Mouse (Mus musculus): ENCODE measurements at regions not wholly inside any gene's neighbourhood (a gene's known extent, or its start where the extent isn't known, plus 50 kb on each side); places are given as distances from the start of the nearest gene placed in this dataset.

GRCm38 (mm10) chr13:52162676-52163075, 316.2 kb downstream of the Gadd45g start:
- H3K4me3 ChIP-seq (replicated peaks; ENCODE audit: insufficient read depth, low read depth, low read length), result no peak overlapping the region
- 87% methylated on average over 7 of the region's 7 CpGs for WGBS
- H3K4me1 ChIP-seq (ENCODE audit: control insufficient read depth, insufficient read depth, low read length), result no peaks in the 10 kb centered on the region
- H3K27me3 ChIP-seq (ENCODE audit: control insufficient read depth, insufficient read depth, low read length), result no peaks in the 10 kb centered on the region
- no peak overlapping the region for H3K27ac ChIP-seq (ENCODE audit: insufficient read depth, low read length)
- DNase-seq, result no peak
- no peak for TF ChIP-seq CTCF (IDR thresholded peaks at IDR 0.05; ENCODE audit: borderline replicate concordance, insufficient read depth, low read depth, low read length)
- TF ChIP-seq POLR2A (IDR thresholded peaks at IDR 0.05; ENCODE audit: borderline replicate concordance, insufficient read depth, low read length), result no peak

- H3K27ac ChIP-seq (ENCODE audit: insufficient read depth, low read length), result no peak overlapping the region
- H3K4me1 ChIP-seq (ENCODE audit: control insufficient read depth, insufficient read depth, low read length), result no peaks in the 10 kb centered on the region
- DNase-seq, result no peak
- no peak overlapping the region for H3K4me3 ChIP-seq (replicated peaks; ENCODE audit: insufficient read depth, low read depth, low read length)
- TF ChIP-seq CTCF (IDR thresholded peaks at IDR 0.05; ENCODE audit: borderline replicate concordance, insufficient read depth, low read depth, low read length) (no peak), POLR2A (IDR thresholded peaks at IDR 0.05; ENCODE audit: borderline replicate concordance, insufficient read depth, low read length) (no peak)
- 53% methylated on average over 1 of the region's 1 CpGs for WGBS
- no peaks in the 10 kb centered on the region for H3K27me3 ChIP-seq (ENCODE audit: control insufficient read depth, insufficient read depth, low read length)
These were observed 319.1 kb downstream of the Gadd45g start for GRCm38 (mm10) chr13:52165531-52165930.

GRCm38 (mm10) chr13:52167968-52168367, 321.5 kb downstream of the Gadd45g start:
- Histone ChIP-seq H3K4me3 (replicated peaks; ENCODE audit: insufficient read depth, low read depth, low read length) (no peak overlapping the region), H3K27me3 (ENCODE audit: control insufficient read depth, insufficient read depth, low read length) (no peaks in the 10 kb centered on the region), H3K27ac (ENCODE audit: insufficient read depth, low read length) (no peak overlapping the region), H3K4me1 (ENCODE audit: control insufficient read depth, insufficient read depth, low read length) (no peaks in the 10 kb centered on the region)
- no peak for DNase-seq
- WGBS, result 84% methylated on average over 5 of the region's 5 CpGs
- no peak for TF ChIP-seq POLR2A (IDR thresholded peaks at IDR 0.05; ENCODE audit: borderline replicate concordance, insufficient read depth, low read length)
- TF ChIP-seq CTCF (IDR thresholded peaks at IDR 0.05; ENCODE audit: borderline replicate concordance, insufficient read depth, low read depth, low read length), result no peak

GRCm38 (mm10) chr13:52172706-52173346, 326.3 kb downstream of the Gadd45g start:
- WGBS, result 92% methylated on average over 9 of the region's 9 CpGs
- Histone ChIP-seq H3K4me3 (replicated peaks; ENCODE audit: insufficient read depth, low read depth, low read length) (no peak overlapping the region), H3K4me1 (ENCODE audit: control insufficient read depth, insufficient read depth, low read length) (no peaks in the 10 kb centered on the region), H3K27ac (ENCODE audit: insufficient read depth, low read length) (no peak overlapping the region), H3K27me3 (ENCODE audit: control insufficient read depth, insufficient read depth, low read length) (no peaks in the 10 kb centered on the region)
- TF ChIP-seq CTCF (IDR thresholded peaks at IDR 0.05; ENCODE audit: borderline replicate concordance, insufficient read depth, low read depth, low read length) (no peak), POLR2A (IDR thresholded peaks at IDR 0.05; ENCODE audit: borderline replicate concordance, insufficient read depth, low read length) (no peak)
- DNase-seq, result no peak

GRCm38 (mm10) chr13:52175665-52176064, 329.2 kb downstream of the Gadd45g start:
- no peak overlapping the region for H3K27ac ChIP-seq (ENCODE audit: insufficient read depth, low read length)
- no peaks in the 10 kb centered on the region for H3K4me1 ChIP-seq (ENCODE audit: control insufficient read depth, insufficient read depth, low read length)
- 14% methylated on average over 2 of the region's 2 CpGs for WGBS
- no peak for TF ChIP-seq POLR2A (IDR thresholded peaks at IDR 0.05; ENCODE audit: borderline replicate concordance, insufficient read depth, low read length)
- TF ChIP-seq CTCF (IDR thresholded peaks at IDR 0.05; ENCODE audit: borderline replicate concordance, insufficient read depth, low read depth, low read length), result no peak
- no peak overlapping the region for H3K4me3 ChIP-seq (replicated peaks; ENCODE audit: insufficient read depth, low read depth, low read length)
- no peak for DNase-seq
- H3K27me3 ChIP-seq (ENCODE audit: control insufficient read depth, insufficient read depth, low read length), result no peaks in the 10 kb centered on the region

GRCm38 (mm10) chr13:52179977-52180376, 333.5 kb downstream of the Gadd45g start:
- WGBS, result 87% methylated on average over 4 of the region's 4 CpGs
- Histone ChIP-seq H3K27me3 (ENCODE audit: control insufficient read depth, insufficient read depth, low read length) (no peaks in the 10 kb centered on the region), H3K4me3 (replicated peaks; ENCODE audit: insufficient read depth, low read depth, low read length) (no peak overlapping the region)

GRCm38 (mm10) chr13:52183635-52184034, 337.2 kb downstream of the Gadd45g start:
- DNase-seq, result no peak
- Histone ChIP-seq H3K27me3 (ENCODE audit: control insufficient read depth, insufficient read depth, low read length) (no peaks in the 10 kb centered on the region), H3K4me3 (replicated peaks; ENCODE audit: insufficient read depth, low read depth, low read length) (no peak overlapping the region), H3K4me1 (ENCODE audit: control insufficient read depth, insufficient read depth, low read length) (no peaks in the 10 kb centered on the region; the same call in 1 of the 2 replicates), H3K27ac (ENCODE audit: insufficient read depth, low read length) (no peak overlapping the region)
- WGBS, result 59% methylated on average over 5 of the region's 5 CpGs
- no peak for TF ChIP-seq POLR2A (IDR thresholded peaks at IDR 0.05; ENCODE audit: borderline replicate concordance, insufficient read depth, low read length)
- no peak for TF ChIP-seq CTCF (IDR thresholded peaks at IDR 0.05; ENCODE audit: borderline replicate concordance, insufficient read depth, low read depth, low read length)

More at GRCm38 (mm10) chr13:52179977-52180376, 333.5 kb downstream of the Gadd45g start:
- no peak for DNase-seq
- Histone ChIP-seq H3K27ac (ENCODE audit: insufficient read depth, low read length) (no peak overlapping the region), H3K4me1 (ENCODE audit: control insufficient read depth, insufficient read depth, low read length) (no peaks in the 10 kb centered on the region)
- TF ChIP-seq POLR2A (IDR thresholded peaks at IDR 0.05; ENCODE audit: borderline replicate concordance, insufficient read depth, low read length), result no peak
- TF ChIP-seq CTCF (IDR thresholded peaks at IDR 0.05; ENCODE audit: borderline replicate concordance, insufficient read depth, low read depth, low read length), result no peak

GRCm38 (mm10) chr13:52185574-52185973, 339.1 kb downstream of the Gadd45g start:
- H3K4me1 ChIP-seq (ENCODE audit: control insufficient read depth, insufficient read depth, low read length), result no peaks in the 10 kb centered on the region; the same call in 1 of the 2 replicates
- H3K4me3 ChIP-seq (replicated peaks; ENCODE audit: insufficient read depth, low read depth, low read length), result no peak overlapping the region
- no peak overlapping the region for H3K27ac ChIP-seq (ENCODE audit: insufficient read depth, low read length)
- H3K27me3 ChIP-seq (ENCODE audit: control insufficient read depth, insufficient read depth, low read length), result no peaks in the 10 kb centered on the region
- TF ChIP-seq CTCF (IDR thresholded peaks at IDR 0.05; ENCODE audit: borderline replicate concordance, insufficient read depth, low read depth, low read length) (no peak), POLR2A (IDR thresholded peaks at IDR 0.05; ENCODE audit: borderline replicate concordance, insufficient read depth, low read length) (no peak)
- no peak for DNase-seq
- 86% methylated on average over 1 of the region's 1 CpGs for WGBS
